Mouse (Mus musculus): ENCODE measurements around the gene Gm42878. TPM values are rescaled to one million over a fixed set of nuclear protein-coding genes. Genes with fewer than 3 reads are reported as not detected.

The Gm42878 gene
- total RNA-seq, 2 experiments from 2014 or later: not detected

- no peak for ATAC-seq (replicated peaks; ENCODE audit: poor library complexity, severe bottlenecking)
Observed at GRCm38 (mm10) chr5:121503231-121503630, 42.1 kb downstream of the Gm42878 start, which contains the start of gene Adam1b. Adam1b (minus strand) TSS chr5:121503435.

GRCm38 (mm10) chr5:121501424-121501996 lies 43.8 kb downstream of the Gm42878 start:
- peak; percentile 90 for ATAC-seq (replicated peaks; ENCODE audit: poor library complexity, severe bottlenecking)

DNA sequence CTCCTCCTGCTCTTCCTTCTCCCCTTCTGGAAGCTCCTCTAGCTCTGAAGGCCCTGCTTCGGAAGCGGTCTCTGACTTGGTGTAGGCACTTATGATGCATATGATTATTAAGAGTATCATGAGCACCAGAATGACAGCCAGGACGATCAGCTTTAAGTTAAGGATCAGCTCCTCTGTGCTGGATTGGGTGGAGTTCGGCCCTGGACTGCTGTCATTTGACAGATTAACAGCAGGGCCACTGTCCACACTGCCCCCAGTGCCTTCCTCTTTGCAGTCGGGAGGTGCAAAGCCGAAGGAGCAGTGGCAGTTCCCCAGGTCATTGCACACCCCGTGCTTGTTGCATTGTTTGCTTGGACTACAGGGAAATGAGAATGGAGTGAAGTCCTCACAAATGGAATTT lies 44.6 kb downstream of the Gm42878 start:
- peak; percentile 70 for ATAC-seq (replicated peaks; ENCODE audit: poor library complexity, severe bottlenecking)

- no peak for ATAC-seq (replicated peaks; ENCODE audit: poor library complexity, severe bottlenecking)
Observed at GRCm38 (mm10) chr5:121493305-121493704, 52.0 kb downstream of the Gm42878 start.

DNA sequence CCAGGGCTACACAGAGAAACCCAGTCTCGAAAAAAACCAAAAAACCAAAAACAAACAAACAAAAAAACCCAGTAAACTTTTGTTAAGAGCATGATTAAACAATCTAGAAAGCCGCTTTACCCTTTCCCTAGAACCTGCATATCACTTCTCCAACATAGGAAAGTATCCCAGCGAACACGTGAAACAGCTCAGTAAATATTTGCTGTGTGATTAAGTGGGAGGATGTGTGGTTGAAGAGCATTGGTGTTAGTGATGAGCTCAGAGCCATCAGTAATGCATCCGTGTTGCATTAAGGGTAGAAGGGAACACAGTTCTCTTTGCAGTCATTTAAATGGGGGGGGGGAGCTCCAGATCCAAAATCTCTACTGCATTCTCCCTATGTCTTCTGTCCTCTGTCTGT lies 60.5 kb downstream of the Gm42878 start:
- no peak for ATAC-seq (replicated peaks; ENCODE audit: poor library complexity, severe bottlenecking)

- peak; percentile 69 for ATAC-seq (replicated peaks; ENCODE audit: poor library complexity, severe bottlenecking)
Observed at GRCm38 (mm10) chr5:121477680-121478079, 67.6 kb downstream of the Gm42878 start.

- ATAC-seq (replicated peaks; ENCODE audit: poor library complexity, severe bottlenecking): no peak
Observed at GRCm38 (mm10) chr5:121476040-121476439, 69.2 kb downstream of the Gm42878 start.

- no peak for ATAC-seq (replicated peaks; ENCODE audit: poor library complexity, severe bottlenecking)
Observed at GRCm38 (mm10) chr5:121474610-121475009, 70.7 kb downstream of the Gm42878 start.

DNA sequence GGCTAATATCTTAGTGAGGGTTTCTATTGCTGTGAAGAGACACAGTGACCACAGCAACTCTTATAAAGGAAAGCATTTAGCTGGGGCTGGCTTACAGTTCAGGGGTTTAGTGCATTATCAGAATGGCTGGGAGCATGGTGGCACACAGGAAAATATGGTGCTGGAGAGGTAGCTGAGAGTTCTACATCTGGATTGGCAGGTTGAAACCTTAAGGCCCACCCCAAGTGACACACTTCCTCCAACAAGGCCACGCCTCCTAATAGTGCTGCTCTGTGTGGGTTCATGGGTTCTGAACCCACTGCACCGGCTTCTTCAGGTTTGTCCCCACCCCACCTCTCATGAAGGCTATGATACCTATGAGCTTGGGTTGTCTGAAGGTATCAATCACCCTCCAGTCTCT lies 72.9 kb downstream of the Gm42878 start:
- no peak for ATAC-seq (replicated peaks; ENCODE audit: poor library complexity, severe bottlenecking)

GRCm38 (mm10) chr5:121469566-121469965 lies 75.7 kb downstream of the Gm42878 start:
- ATAC-seq (replicated peaks; ENCODE audit: poor library complexity, severe bottlenecking): no peak

Other genes starting within 250 kb of the Gm42878 start
- gene Trafd1, start 159.8 kb downstream of the Gm42878 start, total RNA-seq (2014; fragmentation: Nextera tagmentation): 50.5 and 74.7 TPM in 2 replicates
- 39.0 and 40.8 TPM in 2 replicates for gene Trafd1, start 159.8 kb downstream of the Gm42878 start, total RNA-seq (2017)
- 35.8 and 39.4 TPM in 2 replicates for gene Naa25, start 147.5 kb downstream of the Gm42878 start, total RNA-seq (2014; fragmentation: Nextera tagmentation)
- gene Naa25, start 147.5 kb downstream of the Gm42878 start, total RNA-seq (2017): 74.6 and 75.1 TPM in 2 replicates
- gene Tmem116, start 93.6 kb downstream of the Gm42878 start, total RNA-seq (2014; fragmentation: Nextera tagmentation): not detected in 2 replicates
- gene Tmem116, start 93.6 kb downstream of the Gm42878 start, total RNA-seq (2017): 0.62 and 0.69 TPM in 2 replicates
- gene Erp29, start 93.0 kb downstream of the Gm42878 start, total RNA-seq (2014; fragmentation: Nextera tagmentation): 410 and 421 TPM in 2 replicates
- gene Erp29, start 93.0 kb downstream of the Gm42878 start, total RNA-seq (2017): 928 and 1,056 TPM in 2 replicates
- gene Adam1b, start 42.0 kb downstream of the Gm42878 start, total RNA-seq (2014; fragmentation: Nextera tagmentation): not detected in 2 replicates
- 0.15 TPM in 1 of 2 replicates, not detected in the other for gene Adam1b, start 42.0 kb downstream of the Gm42878 start, total RNA-seq (2017)
- gene Adam1a, start within 50 bp of the Gm42878 start, total RNA-seq (2014; fragmentation: Nextera tagmentation): 2.6 and 2.8 TPM in 2 replicates
- 1.1 and 2.1 TPM in 2 replicates for gene Adam1a, start within 50 bp of the Gm42878 start, total RNA-seq (2017)
- gene Mapkapk5, start 423 bp upstream of the Gm42878 start, total RNA-seq (2014; fragmentation: Nextera tagmentation): 60.9 and 128 TPM in 2 replicates
- gene Mapkapk5, start 423 bp upstream of the Gm42878 start, total RNA-seq (2017): 91.6 and 97.7 TPM in 2 replicates
- 217 and 230 TPM in 2 replicates for gene Aldh2, start 48.3 kb upstream of the Gm42878 start, total RNA-seq (2014; fragmentation: Nextera tagmentation)
- 277 and 283 TPM in 2 replicates for gene Aldh2, start 48.3 kb upstream of the Gm42878 start, total RNA-seq (2017)
- 0.84 and 2.5 TPM in 2 replicates for gene Acad12, start 73.5 kb upstream of the Gm42878 start, total RNA-seq (2014; fragmentation: Nextera tagmentation)
- 2.7 and 3.3 TPM in 2 replicates for gene Acad12, start 73.5 kb upstream of the Gm42878 start, total RNA-seq (2017)
- gene Acad10, start 115.0 kb upstream of the Gm42878 start, total RNA-seq (2014; fragmentation: Nextera tagmentation): 1.7 and 2.7 TPM in 2 replicates
- 2.1 and 4.5 TPM in 2 replicates for gene Acad10, start 115.0 kb upstream of the Gm42878 start, total RNA-seq (2017)
- 39.4 and 42.1 TPM in 2 replicates for gene Brap, start 115.1 kb upstream of the Gm42878 start, total RNA-seq (2014; fragmentation: Nextera tagmentation)
- 50.6 and 56.0 TPM in 2 replicates for gene Brap, start 115.1 kb upstream of the Gm42878 start, total RNA-seq (2017)
- gene Atxn2, start 165.9 kb upstream of the Gm42878 start, total RNA-seq (2014; fragmentation: Nextera tagmentation): 73.0 and 98.5 TPM in 2 replicates
- gene Atxn2, start 165.9 kb upstream of the Gm42878 start, total RNA-seq (2017): 30.9 and 41.5 TPM in 2 replicates